Mouse (Mus musculus) CD4-positive, CD25-positive, alpha-beta regulatory T cell (primary cell): ENCODE data around the gene Slc25a21. TPM values are rescaled to one million over a fixed set of nuclear protein-coding genes. Genes with fewer than 3 reads are reported as not detected.

Source experiments
- polyA plus RNA-seq: library from polyadenylated mRNA; unstranded; fragments of 100-300 nt; shearing (Covaris generic); gene quantifications from one replicate; pipeline ENCODE4 v1.2.1, GENCODE M21; 2017

Slc25a21 gene
- polyA plus RNA-seq = 0.36 TPM

DNA sequence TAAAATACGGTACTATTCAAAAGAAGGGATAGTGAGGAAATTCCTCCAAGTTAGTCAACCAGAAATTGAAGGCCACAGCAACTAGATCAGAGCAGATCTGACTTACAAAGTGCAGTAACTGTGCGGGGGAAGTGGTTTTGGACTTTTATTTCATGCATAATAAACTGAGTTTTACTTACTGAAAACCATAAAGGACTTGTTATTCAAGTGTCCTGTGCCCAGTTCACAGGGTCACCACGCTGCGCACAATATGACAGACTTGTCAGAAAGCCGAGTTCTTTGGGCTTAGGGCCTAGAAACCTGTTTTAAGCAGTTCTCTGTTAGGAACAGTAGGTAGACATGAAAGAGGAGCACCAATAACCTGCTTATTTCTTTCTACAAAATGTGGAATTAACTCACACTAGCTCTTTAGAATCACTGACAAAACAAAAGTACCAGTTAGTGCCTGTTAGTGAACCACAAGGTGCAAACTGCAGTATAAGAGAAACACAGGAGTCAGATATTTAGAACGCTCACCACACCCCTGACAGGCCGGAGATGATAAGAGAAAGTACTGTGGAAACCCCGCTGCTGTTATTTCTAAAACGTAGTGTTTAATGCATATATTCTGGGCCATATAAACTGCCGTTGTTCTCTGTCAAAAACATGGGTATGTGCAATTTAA lies at the start of gene Slc25a21:
Slc25a21 (minus strand) TSS at position 110 of the 664 bp plus-strand sequence.

GRCm38 (mm10) chr12:57230192-57230706 lies 33.0 kb upstream of the Slc25a21 start, which contains the start of the genes Prps1l3 and Mipol1:
TSS of gene Prps1l3 (plus strand) at chr12:57230412.
TSS of gene Mipol1 (plus strand) at chr12:57230427.

GRCm38 (mm10) chr12:56691427-56692079 lies 505.7 kb downstream of the Slc25a21 start, which contains the start of gene Pax9:
TSS of gene Pax9 (plus strand) at chr12:56691767.

Other genes with a start within 250 kb of the Slc25a21 start
- gene Prps1l3, start 32.9 kb upstream of the Slc25a21 start, polyA plus RNA-seq = 63.4 TPM
- 11.6 TPM for gene Mipol1, start 33.0 kb upstream of the Slc25a21 start, polyA plus RNA-seq